Mouse (Mus musculus) forebrain, embryonic 14.5 days (tissue): ENCODE results near the gene Csnka2ip. TPM values are rescaled to one million over a fixed set of nuclear protein-coding genes. Genes with fewer than 3 reads are reported as not detected.

ENCODE experiments used
- polyA plus RNA-seq: library from polyadenylated mRNA; unstranded; fragments of >200 nt; fragmentation: Nextera tagmentation; extraction: Ambion mirVana; gene quantifications from 2 replicates; pipeline ENCODE4 v1.2.1, GENCODE M21; 2014

Gene Csnka2ip
- polyA plus RNA-seq, 1 experiment from 2014 or later = not detected

Other genes starting within 250 kb of the Csnka2ip start
- 29.9 and 31.5 TPM in 2 replicates for gene 4930453N24Rik, start 168.8 kb upstream of the Csnka2ip start, polyA plus RNA-seq
- gene Zfp654, start 249.2 kb upstream of the Csnka2ip start, polyA plus RNA-seq = 6.5 and 7.8 TPM in 2 replicates
- gene Cggbp1, start 249.6 kb upstream of the Csnka2ip start, polyA plus RNA-seq = 79.1 and 104 TPM in 2 replicates